Mouse (Mus musculus) G1E (cell line): ENCODE measurements around the gene Sectm1a.
"Not testable (repeated sequence)": the region's sequence is repeated elsewhere in the genome, so short reads cannot be mapped to it uniquely, and the experiment has no call there.

Experiments used
- CTCF ChIP-seq: IDR thresholded peaks from 2 replicates; pipeline ENCODE4 v1.5.1; 2012; ENCODE audit warnings: low read depth, low read length, inconsistent platforms, mixed read lengths
- TAL1 ChIP-seq: conservative IDR thresholded peaks from 2 replicates; pipeline ENCODE4 v1.6.1; 2012; ENCODE audit warnings: low read depth, low read length, inconsistent platforms, mixed read lengths

GRCm38 (mm10) chr11:121043025-121043424 lies 38.0 kb downstream of the Sectm1a start:
- not testable (repeated sequence) for TF ChIP-seq CTCF, TAL1
